Mouse (Mus musculus): ENCODE data around the gene Gm20661. TPM values are rescaled to one million over a fixed set of nuclear protein-coding genes. Genes with fewer than 3 reads are reported as not detected.

Gm20661 gene
- total RNA-seq, 2 experiments from 2014 or later, result 0.42 TPM; not detected in 1

Other genes with a start within 250 kb of the Gm20661 start
- 172 and 186 TPM in 2 replicates for gene Rbm5, start 212.1 kb upstream of the Gm20661 start, total RNA-seq (2014; fragmentation: Nextera tagmentation)
- 236 and 244 TPM in 2 replicates for gene Rbm5, start 212.1 kb upstream of the Gm20661 start, total RNA-seq (2017)
- 123 and 150 TPM in 2 replicates for gene Rbm6, start 109.8 kb upstream of the Gm20661 start, total RNA-seq (2014; fragmentation: Nextera tagmentation)
- 164 and 174 TPM in 2 replicates for gene Rbm6, start 109.8 kb upstream of the Gm20661 start, total RNA-seq (2017)
- 3.7 and 7.2 TPM in 2 replicates for gene Mon1a, start 94.9 kb upstream of the Gm20661 start, total RNA-seq (2014; fragmentation: Nextera tagmentation)
- 6.1 and 12.6 TPM in 2 replicates for gene Mon1a, start 94.9 kb upstream of the Gm20661 start, total RNA-seq (2017)
- gene Mst1r, start 76.2 kb upstream of the Gm20661 start, total RNA-seq (2014; fragmentation: Nextera tagmentation), result not detected in 2 replicates
- gene Mst1r, start 76.2 kb upstream of the Gm20661 start, total RNA-seq (2017), result not detected in 2 replicates
- not detected in 2 replicates for gene Actl11, start 54.6 kb upstream of the Gm20661 start, total RNA-seq (2014; fragmentation: Nextera tagmentation)
- not detected in 2 replicates for gene Actl11, start 54.6 kb upstream of the Gm20661 start, total RNA-seq (2017)
- 0.22 TPM in 1 of 2 replicates, not detected in the other for gene Camkv, start 47.4 kb upstream of the Gm20661 start, total RNA-seq (2014; fragmentation: Nextera tagmentation)
- not detected in 2 replicates for gene Camkv, start 47.4 kb upstream of the Gm20661 start, total RNA-seq (2017)
- 22.4 and 31.0 TPM in 2 replicates for gene Traip, start 32.9 kb upstream of the Gm20661 start, total RNA-seq (2014; fragmentation: Nextera tagmentation)
- 17.2 and 18.4 TPM in 2 replicates for gene Traip, start 32.9 kb upstream of the Gm20661 start, total RNA-seq (2017)
- 111 and 114 TPM in 2 replicates for gene Uba7, start 7.6 kb upstream of the Gm20661 start, total RNA-seq (2014; fragmentation: Nextera tagmentation)
- gene Uba7, start 7.6 kb upstream of the Gm20661 start, total RNA-seq (2017), result 17.7 and 30.3 TPM in 2 replicates
- gene Inka1, start 2.8 kb downstream of the Gm20661 start, total RNA-seq (2014; fragmentation: Nextera tagmentation), result 23.1 and 29.7 TPM in 2 replicates
- 28.6 and 47.3 TPM in 2 replicates for gene Inka1, start 2.8 kb downstream of the Gm20661 start, total RNA-seq (2017)
- 0.37 TPM in 1 of 2 replicates, not detected in the other for gene Cdhr4, start 9.4 kb downstream of the Gm20661 start, total RNA-seq (2014; fragmentation: Nextera tagmentation)
- 0.88 TPM in 1 of 2 replicates, not detected in the other for gene Cdhr4, start 9.4 kb downstream of the Gm20661 start, total RNA-seq (2017)
- not detected in 2 replicates for gene Gm20662, start 13.3 kb downstream of the Gm20661 start, total RNA-seq (2014; fragmentation: Nextera tagmentation)
- not detected in 2 replicates for gene Gm20662, start 13.3 kb downstream of the Gm20661 start, total RNA-seq (2017)
- gene Ip6k1, start 19.4 kb downstream of the Gm20661 start, total RNA-seq (2014; fragmentation: Nextera tagmentation), result 30.6 and 36.6 TPM in 2 replicates
- gene Ip6k1, start 19.4 kb downstream of the Gm20661 start, total RNA-seq (2017), result 31.9 and 36.9 TPM in 2 replicates
- 7.8 and 15.0 TPM in 2 replicates for gene Gmppb, start 66.2 kb downstream of the Gm20661 start, total RNA-seq (2014; fragmentation: Nextera tagmentation)
- gene Gmppb, start 66.2 kb downstream of the Gm20661 start, total RNA-seq (2017), result 10.7 and 19.2 TPM in 2 replicates
- 0.92 TPM in 1 of 2 replicates, not detected in the other for gene Amigo3, start 70.1 kb downstream of the Gm20661 start, total RNA-seq (2014; fragmentation: Nextera tagmentation)
- gene Amigo3, start 70.1 kb downstream of the Gm20661 start, total RNA-seq (2017), result 1.1 and 3.1 TPM in 2 replicates
- gene Mst1, start 97.4 kb downstream of the Gm20661 start, total RNA-seq (2014; fragmentation: Nextera tagmentation), result not detected in 2 replicates
- 0.30 TPM in 1 of 2 replicates, not detected in the other for gene Mst1, start 97.4 kb downstream of the Gm20661 start, total RNA-seq (2017)
- gene Rnf123, start 100.3 kb downstream of the Gm20661 start, total RNA-seq (2014; fragmentation: Nextera tagmentation), result 140 and 141 TPM in 2 replicates
- 41.2 and 65.5 TPM in 2 replicates for gene Rnf123, start 100.3 kb downstream of the Gm20661 start, total RNA-seq (2017)
- 162 and 202 TPM in 2 replicates for gene Apeh, start 111.5 kb downstream of the Gm20661 start, total RNA-seq (2014; fragmentation: Nextera tagmentation)
- 119 and 214 TPM in 2 replicates for gene Apeh, start 111.5 kb downstream of the Gm20661 start, total RNA-seq (2017)
- 5.5 and 7.4 TPM in 2 replicates for gene Bsn, start 207.3 kb downstream of the Gm20661 start, total RNA-seq (2014; fragmentation: Nextera tagmentation)
- 2.3 and 2.9 TPM in 2 replicates for gene Bsn, start 207.3 kb downstream of the Gm20661 start, total RNA-seq (2017)